Mouse (Mus musculus) adrenal gland, postnatal 4 days (tissue): ENCODE measurements around the gene Adh5. TPM values are rescaled to one million over a fixed set of nuclear protein-coding genes. Genes with fewer than 3 reads are reported as not detected.

Experiments
- DNase-seq, 2 experiments: peaks; one replicate each; pipeline ENCODE4 v3.0.0; 2021 to 2022; ENCODE audit warnings: low spot score in 2 of 2, mixed read lengths in 2 of 2
- long read RNA-seq, 2 experiments: library from polyadenylated mRNA; stranded (forward); transcript quantifications; one replicate each; pipeline ENCODE4 v2.0.0; 2021
- total RNA-seq, 2 experiments: library from RNA; stranded (reverse); gene quantifications; 2 replicates each; pipeline ENCODE4 v1.2.3; 2021

Adh5 gene
- total RNA-seq = 100 to 1,000 TPM; 259 to 303 TPM
- long read RNA-seq, experiment 1, transcript Adh5-201 (9 exons, 1,604 nt) = major isoform, 153 of 212 reads
- long read RNA-seq, experiment 1, partial matches to known transcripts = 52 of 212 reads
- long read RNA-seq, experiment 1, other reads (novel, unspliced or antisense) = 6 of 212 reads
- long read RNA-seq, experiment 2, transcript Adh5-201 (9 exons, 1,604 nt) = major isoform, 243 of 304 reads
- long read RNA-seq, experiment 2, partial matches to known transcripts = 55 of 304 reads
- long read RNA-seq, experiment 2, other reads (novel, unspliced or antisense) = 6 of 304 reads

- DNase-seq = peak; percentile 74 to 81
These were observed at the start of gene Adh5 for GRCm38 (mm10) chr3:138442612-138443464. TSS of gene Adh5 (plus strand) at chr3:138443093.

GRCm38 (mm10) chr3:138404872-138405271 is 38.0 kb upstream of the Adh5 start:
- DNase-seq = no peak

DNA sequence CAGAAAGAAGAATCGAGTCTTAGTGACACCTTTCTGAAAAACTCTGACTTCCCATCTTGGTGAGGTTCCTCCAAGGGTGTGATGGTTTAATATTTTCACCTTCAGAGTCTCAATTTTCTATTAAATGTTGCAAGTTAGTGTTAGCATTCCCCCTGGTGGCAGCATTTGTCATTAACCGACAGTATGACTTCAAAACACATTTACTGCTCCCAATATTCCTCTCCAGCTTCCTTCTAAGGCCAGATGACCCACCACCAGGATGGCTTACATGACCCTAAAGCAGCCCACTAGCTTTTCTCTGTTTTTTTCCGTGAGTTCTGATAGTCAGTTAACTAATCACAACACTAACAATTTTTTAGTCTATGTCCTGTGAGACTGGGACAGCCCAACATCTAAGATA is 37.6 kb upstream of the Adh5 start:
- DNase-seq = no peak

- DNase-seq = no peak
These were observed 37.1 kb upstream of the Adh5 start for GRCm38 (mm10) chr3:138405840-138406239.

GRCm38 (mm10) chr3:138407920-138408319 is 35.0 kb upstream of the Adh5 start:
- DNase-seq = no peak

GRCm38 (mm10) chr3:138409585-138409984 is 33.3 kb upstream of the Adh5 start:
- DNase-seq = no peak

- DNase-seq = no peak
These were observed 32.7 kb upstream of the Adh5 start for GRCm38 (mm10) chr3:138410211-138410610.

DNA sequence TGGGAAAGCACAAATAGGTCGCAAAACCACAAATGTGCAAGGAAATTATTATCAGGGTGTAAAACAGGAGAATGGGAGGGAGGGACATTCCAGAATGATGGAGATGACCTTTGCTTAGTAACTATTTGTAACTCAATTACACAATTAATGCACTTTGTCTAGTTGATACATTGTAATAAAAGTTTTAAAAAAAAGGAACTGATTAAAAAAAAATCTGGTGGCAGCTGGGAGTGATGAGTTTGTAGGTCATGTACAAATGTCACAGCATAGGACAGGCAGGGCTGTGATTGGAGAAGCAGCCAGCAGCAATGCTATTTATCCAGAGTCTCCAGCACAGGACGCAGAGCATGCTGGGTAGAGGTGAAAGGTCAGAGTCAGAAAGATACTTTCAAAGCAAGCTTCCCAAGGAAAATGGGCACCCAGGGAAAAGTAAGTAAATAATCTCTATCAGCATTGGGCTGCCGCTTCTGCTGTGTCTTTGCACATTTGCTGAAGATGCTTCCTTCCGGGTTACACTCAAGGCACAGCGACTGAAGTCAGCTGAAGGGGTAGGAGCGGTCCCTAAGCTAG is 27.7 kb upstream of the Adh5 start, which contains the start of gene Adh4:
TSS of gene Adh4 (plus strand) at position 346 of the 570 bp plus-strand sequence.
- no peak for DNase-seq

DNA sequence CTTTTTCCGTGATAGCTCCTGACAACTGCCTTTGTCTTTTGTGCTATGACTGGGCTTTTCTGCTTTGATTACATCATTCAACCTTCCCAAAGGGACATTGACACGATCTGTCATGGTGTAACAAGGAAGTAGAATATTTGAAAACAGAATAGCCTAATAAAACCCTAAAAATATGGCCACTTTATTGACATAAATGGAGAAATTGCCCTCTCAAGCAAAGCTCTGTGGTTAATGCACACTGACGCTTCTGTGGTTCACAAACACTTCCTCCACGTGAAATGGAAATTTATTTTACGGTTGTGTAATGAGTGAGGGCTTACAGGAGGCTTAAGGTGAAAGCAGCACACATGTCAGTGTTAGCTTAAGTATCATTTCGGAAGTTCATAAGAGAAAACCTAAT is 23.5 kb upstream of the Adh5 start:
- DNase-seq = no peak

- DNase-seq = no peak
These were observed 22.5 kb upstream of the Adh5 start for GRCm38 (mm10) chr3:138420385-138420784.

DNA sequence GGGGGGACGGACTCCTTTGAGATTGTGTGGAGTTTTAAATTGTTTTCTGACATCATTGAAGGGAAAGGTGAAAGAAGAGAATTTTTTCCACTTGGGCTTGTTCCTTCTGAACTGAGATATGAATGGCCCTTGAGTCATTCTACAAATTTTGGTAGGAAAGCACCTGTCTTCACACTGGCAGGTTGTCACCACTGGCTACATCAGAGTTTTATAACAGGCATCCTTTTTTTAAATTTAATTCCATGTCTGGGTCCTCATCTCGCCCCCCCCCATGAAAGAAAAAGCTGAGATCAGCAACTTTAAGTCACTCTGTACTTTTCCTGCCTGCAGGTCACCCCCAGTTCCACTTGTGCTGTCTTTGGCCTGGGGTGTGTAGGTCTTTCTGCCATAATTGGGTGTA is 19.2 kb upstream of the Adh5 start:
- DNase-seq = no peak

DNA sequence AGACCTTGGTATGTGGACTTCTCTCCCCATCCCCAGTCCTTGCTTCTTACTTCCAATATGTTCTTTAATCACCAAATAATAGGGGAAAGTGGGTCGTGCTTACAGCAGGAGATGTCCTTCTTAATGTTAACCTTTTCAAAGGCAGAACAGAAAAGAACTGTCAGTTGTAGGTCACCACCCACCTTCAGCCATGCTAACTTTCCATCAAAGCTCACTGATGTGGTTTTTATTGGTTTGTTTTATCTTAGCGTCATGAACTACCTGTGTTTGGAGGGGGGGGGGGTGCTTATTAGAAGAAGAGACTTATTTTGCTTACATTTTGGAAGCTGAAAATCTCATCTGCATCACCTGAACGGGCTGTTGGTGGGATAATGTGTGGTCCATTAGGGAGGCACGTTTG is 18.6 kb upstream of the Adh5 start:
- DNase-seq = no peak

DNA sequence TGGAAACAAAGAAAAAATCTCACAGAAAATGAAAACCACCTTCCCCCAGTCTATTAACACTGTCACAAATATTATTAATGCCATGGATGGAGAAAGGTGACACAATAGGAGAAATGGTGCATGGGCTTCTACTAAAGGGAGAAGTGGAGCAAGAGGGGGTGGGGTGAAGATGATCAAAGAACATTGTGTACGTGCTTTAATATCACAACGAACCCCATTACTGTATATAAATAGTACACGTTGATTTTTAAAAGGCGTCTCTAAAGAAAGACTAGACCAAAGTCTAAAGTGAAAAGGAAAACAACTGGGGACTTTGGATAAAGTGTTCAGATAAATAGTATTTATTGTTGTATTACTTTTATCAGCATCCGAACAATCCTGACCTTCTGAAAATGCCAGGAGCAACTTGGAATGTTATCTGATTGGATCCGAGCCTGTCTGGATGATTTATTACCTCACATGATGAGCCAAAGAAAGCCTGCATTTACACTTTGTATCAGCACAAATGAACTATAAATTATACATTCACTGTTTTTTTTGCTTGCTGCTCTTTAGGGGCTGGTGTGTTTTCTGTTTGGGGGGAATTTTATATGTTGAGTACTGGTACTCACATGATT is 12.4 kb upstream of the Adh5 start:
- DNase-seq = no peak

- no peak for DNase-seq
These were observed 11.1 kb upstream of the Adh5 start for GRCm38 (mm10) chr3:138431835-138432234.

- no peak for DNase-seq
These were observed 4.2 kb upstream of the Adh5 start for GRCm38 (mm10) chr3:138438716-138439115.

GRCm38 (mm10) chr3:138442203-138442602 is 690 bp upstream of the Adh5 start:
- no peak for DNase-seq

DNA sequence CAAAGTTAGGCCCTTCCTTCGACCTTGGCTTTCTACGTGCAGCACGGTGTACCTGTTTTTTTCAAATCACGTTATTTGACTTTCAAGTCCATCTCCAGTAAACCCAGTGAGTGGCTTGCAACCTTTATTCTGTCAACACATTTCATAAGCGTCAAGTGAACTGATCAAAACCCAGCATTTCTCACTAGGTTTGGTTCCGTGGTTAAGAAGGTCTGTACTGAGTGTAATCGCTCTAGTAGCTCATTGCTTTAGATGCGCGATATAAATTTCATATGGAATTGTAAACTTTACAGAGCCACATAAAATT is 525 bp downstream of the Adh5 start:
- no peak for DNase-seq

- DNase-seq = no peak
These were observed 5.4 kb downstream of the Adh5 start for GRCm38 (mm10) chr3:138448077-138448860.

DNA sequence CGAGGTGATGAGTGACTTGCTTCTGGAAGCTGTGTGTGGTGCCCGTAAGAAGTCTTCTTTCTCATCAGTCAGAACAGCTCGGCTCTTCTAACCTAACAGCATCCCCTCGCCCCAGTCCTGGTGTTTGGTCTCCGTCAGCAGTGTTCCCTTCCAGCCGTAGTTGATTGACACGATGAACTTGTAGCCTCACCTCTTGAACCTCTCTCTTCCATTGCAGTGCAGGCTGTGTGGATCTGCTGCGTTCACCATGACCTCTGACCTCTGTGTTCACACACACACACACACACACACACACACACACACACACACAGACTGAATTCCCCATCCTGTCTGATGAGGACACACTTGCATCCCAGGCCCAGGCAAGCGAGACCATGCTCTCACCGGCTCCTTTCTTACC is 9.3 kb downstream of the Adh5 start:
- no peak for DNase-seq

- no peak for DNase-seq
These were observed 11.3 kb downstream of the Adh5 start for GRCm38 (mm10) chr3:138454234-138454633.
